Mouse (Mus musculus): ENCODE data around the gene Kpna1. TPM values are rescaled to one million over a fixed set of nuclear protein-coding genes. Genes with fewer than 3 reads are reported as not detected.

The Kpna1 gene
- 72.4 TPM for polyA plus RNA-seq (2014; fragmentation: Illumina TruSeq; extraction: RNeasy Lipid Tissue Mini Kit (QIAGEN cat#74804); ENCODE audit: low read depth, low replicate concordance)

GRCm38 (mm10) chr16:35978450-35978849, at the start of gene Kpna1:
Gene Kpna1, plus strand, starts transcription at chr16:35978750.

GRCm38 (mm10) chr16:35938211-35939151, 40.1 kb upstream of the Kpna1 start, which contains the start of the genes Parp9 and Dtx3l:
Gene Parp9, plus strand, starts transcription at chr16:35938470.
Gene Dtx3l, minus strand, starts transcription at chr16:35939151.

GRCm38 (mm10) chr16:36040640-36041624, 62.4 kb downstream of the Kpna1 start, which contains the start of gene Wdr5b:
Gene Wdr5b, plus strand, starts transcription at chr16:36041190.

GRCm38 (mm10) chr16:36071450-36072379, 93.2 kb downstream of the Kpna1 start, which contains the start of the genes Fam162a and Ccdc58:
Gene Fam162a, minus strand, starts transcription at chr16:36071594.
Gene Ccdc58, plus strand, starts transcription at chr16:36071685.

Other genes with a start within 250 kb of the Kpna1 start
- gene Dirc2, start 209.4 kb upstream of the Kpna1 start, polyA plus RNA-seq (2014; fragmentation: Illumina TruSeq; extraction: RNeasy Lipid Tissue Mini Kit (QIAGEN cat#74804); ENCODE audit: low read depth, low replicate concordance) = 20.4 TPM
- gene Hspbap1, start 208.4 kb upstream of the Kpna1 start, polyA plus RNA-seq (2014; fragmentation: Illumina TruSeq; extraction: RNeasy Lipid Tissue Mini Kit (QIAGEN cat#74804); ENCODE audit: low read depth, low replicate concordance) = 5.8 TPM
- gene Parp14, start 107.2 kb upstream of the Kpna1 start, polyA plus RNA-seq (2014; fragmentation: Illumina TruSeq; extraction: RNeasy Lipid Tissue Mini Kit (QIAGEN cat#74804); ENCODE audit: low read depth, low replicate concordance) = 11.1 TPM
- 22.2 TPM for gene Parp9, start 40.3 kb upstream of the Kpna1 start, polyA plus RNA-seq (2014; fragmentation: Illumina TruSeq; extraction: RNeasy Lipid Tissue Mini Kit (QIAGEN cat#74804); ENCODE audit: low read depth, low replicate concordance)
- gene Dtx3l, start 39.6 kb upstream of the Kpna1 start, polyA plus RNA-seq (2014; fragmentation: Illumina TruSeq; extraction: RNeasy Lipid Tissue Mini Kit (QIAGEN cat#74804); ENCODE audit: low read depth, low replicate concordance) = 10.8 TPM
- gene Wdr5b, start 62.4 kb downstream of the Kpna1 start, polyA plus RNA-seq (2014; fragmentation: Illumina TruSeq; extraction: RNeasy Lipid Tissue Mini Kit (QIAGEN cat#74804); ENCODE audit: low read depth, low replicate concordance) = 8.0 TPM
- gene Fam162a, start 92.8 kb downstream of the Kpna1 start, polyA plus RNA-seq (2014; fragmentation: Illumina TruSeq; extraction: RNeasy Lipid Tissue Mini Kit (QIAGEN cat#74804); ENCODE audit: low read depth, low replicate concordance) = 120 TPM
- gene Ccdc58, start 92.9 kb downstream of the Kpna1 start, polyA plus RNA-seq (2014; fragmentation: Illumina TruSeq; extraction: RNeasy Lipid Tissue Mini Kit (QIAGEN cat#74804); ENCODE audit: low read depth, low replicate concordance) = 186 TPM
- gene Csta1, start 152.5 kb downstream of the Kpna1 start, polyA plus RNA-seq (2014; fragmentation: Illumina TruSeq; extraction: RNeasy Lipid Tissue Mini Kit (QIAGEN cat#74804); ENCODE audit: low read depth, low replicate concordance) = not detected
- not detected for gene Stfa2l1, start 178.1 kb downstream of the Kpna1 start, polyA plus RNA-seq (2014; fragmentation: Illumina TruSeq; extraction: RNeasy Lipid Tissue Mini Kit (QIAGEN cat#74804); ENCODE audit: low read depth, low replicate concordance)
- gene Gm5483, start 205.5 kb downstream of the Kpna1 start, polyA plus RNA-seq (2014; fragmentation: Illumina TruSeq; extraction: RNeasy Lipid Tissue Mini Kit (QIAGEN cat#74804); ENCODE audit: low read depth, low replicate concordance) = not detected
- gene Gm5416, start 231.7 kb downstream of the Kpna1 start, polyA plus RNA-seq (2014; fragmentation: Illumina TruSeq; extraction: RNeasy Lipid Tissue Mini Kit (QIAGEN cat#74804); ENCODE audit: low read depth, low replicate concordance) = not detected
- gene 2010005H15Rik, start 242.7 kb downstream of the Kpna1 start, polyA plus RNA-seq (2014; fragmentation: Illumina TruSeq; extraction: RNeasy Lipid Tissue Mini Kit (QIAGEN cat#74804); ENCODE audit: low read depth, low replicate concordance) = not detected